Mouse (Mus musculus): ENCODE results near the gene Usp21.

- TF ChIP-seq CTCF (IDR thresholded peaks at IDR 0.05; ENCODE audit: low read depth, low read length): no peak
- no peak for TF ChIP-seq EP300 (IDR thresholded peaks at IDR 0.05; ENCODE audit: insufficient read depth, low read depth, low read length)
- no peak for TF ChIP-seq POLR2A (IDR thresholded peaks at IDR 0.05; ENCODE audit: insufficient read depth, low read length)
Observed at GRCm38 (mm10) chr1:171268341-171268740, 19.4 kb downstream of the Usp21 start.
